Mouse (Mus musculus): ENCODE data around the gene Maco1. TPM values are rescaled to one million over a fixed set of nuclear protein-coding genes. Genes with fewer than 3 reads are reported as not detected.

Maco1 gene
- total RNA-seq, 2 experiments from 2014 or later = 19.9 to 21.3 TPM

Other genes starting within 250 kb of the Maco1 start
- gene Man1c1, start 149.1 kb downstream of the Maco1 start, total RNA-seq (2021) = 10 to 100 TPM; 26.9 to 28.3 TPM
- gene Ldlrap1, start 85.3 kb downstream of the Maco1 start, total RNA-seq (2021) = 1 to 10 TPM; 7.7 to 9.8 TPM
- gene Rhd, start 11.2 kb upstream of the Maco1 start, total RNA-seq (2021) = 1 to 10 TPM; 6.9 TPM
- gene Tmem50a, start 61.7 kb upstream of the Maco1 start, total RNA-seq (2021) = 10 to 100 TPM; 61.9 to 65.3 TPM
- gene Rsrp1, start 70.2 kb upstream of the Maco1 start, total RNA-seq (2021) = 100 to 1,000 TPM; 177 to 237 TPM
- 10 to 100 TPM; 52.5 to 56.9 TPM for gene Syf2, start 77.6 kb upstream of the Maco1 start, total RNA-seq (2021)

Data from heart, adult 18-20 months (tissue).